Mouse (Mus musculus) heart, adult 2 months (tissue): ENCODE measurements at regions not wholly inside any gene's neighbourhood (a gene's known extent, or its start where the extent isn't known, plus 50 kb on each side); places are given as distances from the start of the nearest gene placed in this dataset.
"Not testable (repeated sequence)": the region's sequence is repeated elsewhere in the genome, so short reads cannot be mapped to it uniquely, and the experiment has no call there.

Experiments used
- DNase-seq, 2 experiments: peaks; one replicate each; pipeline ENCODE4 v3.0.0; 2021
- H3K27ac ChIP-seq: fragments of 200-600 bp; 2 replicates; pipeline ENCODE4 v1.8.1; 2022
- H3K27me3 ChIP-seq: fragments of 200-500 bp; 2 replicates; pipeline ENCODE4 v1.6.1; 2012; ENCODE audit warnings: mild to moderate bottlenecking, low read length, inconsistent platforms, mixed read lengths; ENCODE audit not compliant: control insufficient read depth, insufficient read depth
- H3K36me3 ChIP-seq: fragments of 200-500 bp; 2 replicates; pipeline ENCODE4 v1.6.1; 2012; ENCODE audit warnings: low read length, inconsistent platforms; ENCODE audit not compliant: control insufficient read depth, insufficient read depth
- H3K4me1 ChIP-seq: fragments of 200-500 bp; 2 replicates; pipeline ENCODE4 v1.6.1; 2011; ENCODE audit warnings: low read length; ENCODE audit not compliant: control insufficient read depth, insufficient read depth
- H3K4me3 ChIP-seq: fragments of 200-600 bp; 2 replicates; pipeline ENCODE4 v1.8.1; 2022
- H3K79me2 ChIP-seq: fragments of 200-500 bp; replicated peaks from 2 replicates; pipeline ENCODE4 v1.6.1; 2012; ENCODE audit warnings: mild to moderate bottlenecking, inconsistent platforms, low read length, moderate library complexity, mixed read lengths; ENCODE audit not compliant: control insufficient read depth, insufficient read depth
- H3K9ac ChIP-seq: fragments of 200-500 bp; 2 replicates; pipeline ENCODE4 v1.6.1; 2012; ENCODE audit warnings: low read depth, mild to moderate bottlenecking, control low read depth, inconsistent platforms, low read length, mixed read lengths
- WGBS: fragments of 180-500 bp; shearing (Covaris S2); methylation state at CpG from one replicate; pipeline ENCODE4 v1.1.7; 2018; 5-methylcytosine and 5-hydroxymethylcytosine counted together
- intact Hi-C: fragments of 180-260 bp; cut with DNase I; formaldehyde crosslinking; loops from one replicate; pipeline ENCODE4 v1.15.1; 2025

DNA sequence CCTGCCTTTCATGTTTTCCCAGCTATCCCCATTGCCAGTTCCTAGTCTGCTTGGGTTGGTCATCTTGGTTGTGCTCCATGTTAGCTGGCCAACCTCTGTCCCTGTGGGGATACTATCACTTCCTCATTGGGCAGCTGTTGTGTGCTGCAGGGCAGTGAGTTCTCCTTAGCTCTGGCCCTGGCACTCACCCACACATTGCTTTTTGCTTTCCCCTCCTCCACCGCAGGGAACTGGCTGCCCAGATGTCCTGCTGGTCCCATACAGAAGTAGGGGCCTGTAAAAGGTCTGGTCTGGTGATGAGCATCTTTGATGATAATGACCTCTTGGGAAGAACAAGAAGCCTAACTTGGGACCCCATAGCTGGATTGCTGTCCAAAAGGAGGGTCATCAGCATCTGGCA lies 308.2 kb upstream of the Gm21863 start:
- H3K4me1 ChIP-seq, intact Hi-C loops: not testable (repeated sequence)
- WGBS = 80% methylated on average over 1 of the region's 1 CpGs

DNA sequence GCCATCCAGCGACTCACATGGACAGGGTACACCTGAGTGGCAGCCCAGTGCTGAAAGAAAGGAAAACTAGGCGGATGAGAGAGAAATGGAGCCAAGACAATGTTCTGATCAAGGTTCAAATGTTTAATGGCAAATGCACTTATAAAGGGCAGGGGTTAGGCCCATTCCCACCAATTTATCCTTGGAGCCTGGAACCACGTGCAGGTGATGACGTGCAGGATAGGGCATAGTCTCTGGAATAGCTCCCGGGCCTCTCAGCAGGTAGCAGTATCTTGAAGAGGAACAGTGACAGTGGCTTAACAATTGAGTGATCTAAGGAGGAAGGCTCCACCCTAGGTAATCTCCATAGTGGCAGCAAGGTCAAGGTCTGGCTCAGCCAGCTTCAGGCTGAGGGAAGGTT lies 285.8 kb upstream of the Gm21863 start:
- H3K79me2 ChIP-seq, H3K9ac ChIP-seq, H3K27ac ChIP-seq, intact Hi-C loops, DNase-seq, H3K4me3 ChIP-seq, H3K36me3 ChIP-seq, H3K4me1 ChIP-seq, H3K27me3 ChIP-seq: not testable (repeated sequence)
- 77% methylated on average over 5 of the region's 5 CpGs for WGBS

More for the DNA sequence above, 308.2 kb upstream of the Gm21863 start:
- H3K27me3 ChIP-seq, H3K79me2 ChIP-seq, H3K27ac ChIP-seq, H3K9ac ChIP-seq, H3K36me3 ChIP-seq, H3K4me3 ChIP-seq: not testable (repeated sequence)
- DNase-seq = peak in 1 of 2 experiments; percentile 10

DNA sequence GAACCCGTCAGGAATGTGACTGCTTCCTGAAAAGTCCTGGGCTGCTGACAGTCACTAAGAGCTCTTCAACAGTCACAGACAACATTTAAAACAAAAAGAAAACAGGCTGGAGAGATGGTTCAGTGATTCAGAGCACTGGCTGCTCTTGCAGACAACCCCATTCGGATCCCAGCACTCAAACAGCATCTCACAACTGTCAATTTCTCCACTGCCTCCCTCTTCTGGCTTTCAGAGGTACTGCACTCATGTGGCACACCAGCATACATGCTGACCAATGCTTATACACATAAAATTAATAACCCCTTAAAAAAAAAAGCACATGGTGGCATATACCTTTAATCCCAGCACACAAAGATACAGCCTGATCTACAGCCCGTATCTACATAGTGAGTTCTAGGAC lies 283.7 kb upstream of the Gm21863 start:
- H3K4me3 ChIP-seq, H3K9ac ChIP-seq, H3K27ac ChIP-seq, intact Hi-C loops, DNase-seq, H3K4me1 ChIP-seq, H3K36me3 ChIP-seq, H3K27me3 ChIP-seq, H3K79me2 ChIP-seq: not testable (repeated sequence)
- 83% methylated on average over 3 of the region's 3 CpGs for WGBS
